Mouse (Mus musculus): Measurements from ENCODE around the gene Asic2. TPM values are rescaled to one million over a fixed set of nuclear protein-coding genes. Genes with fewer than 3 reads are reported as not detected.

The Asic2 gene
- total RNA-seq, 2 experiments from 2014 or later: 0.11 to 0.31 TPM

DNA sequence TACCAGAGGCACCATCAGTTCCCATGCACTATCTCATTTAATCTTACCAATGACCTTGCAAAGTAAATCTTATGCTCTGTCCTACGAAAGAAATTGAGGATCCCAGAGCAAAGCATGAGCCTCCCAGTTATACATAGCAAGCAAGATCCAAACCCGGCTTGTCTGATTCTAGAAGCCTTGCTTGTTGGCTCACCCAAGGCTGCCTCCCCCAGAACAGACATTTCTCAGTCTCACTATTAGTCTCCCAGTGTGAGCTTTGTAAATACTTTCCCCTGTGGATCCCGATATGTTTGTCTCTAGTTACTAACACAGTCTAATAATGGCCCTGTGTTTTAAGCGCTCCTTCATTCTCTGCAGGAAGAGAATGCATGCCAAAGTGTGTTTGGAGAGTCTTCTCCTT lies 446.4 kb downstream of the Asic2 start:
- DNase-seq (ENCODE audit: low spot score): no peak

DNA sequence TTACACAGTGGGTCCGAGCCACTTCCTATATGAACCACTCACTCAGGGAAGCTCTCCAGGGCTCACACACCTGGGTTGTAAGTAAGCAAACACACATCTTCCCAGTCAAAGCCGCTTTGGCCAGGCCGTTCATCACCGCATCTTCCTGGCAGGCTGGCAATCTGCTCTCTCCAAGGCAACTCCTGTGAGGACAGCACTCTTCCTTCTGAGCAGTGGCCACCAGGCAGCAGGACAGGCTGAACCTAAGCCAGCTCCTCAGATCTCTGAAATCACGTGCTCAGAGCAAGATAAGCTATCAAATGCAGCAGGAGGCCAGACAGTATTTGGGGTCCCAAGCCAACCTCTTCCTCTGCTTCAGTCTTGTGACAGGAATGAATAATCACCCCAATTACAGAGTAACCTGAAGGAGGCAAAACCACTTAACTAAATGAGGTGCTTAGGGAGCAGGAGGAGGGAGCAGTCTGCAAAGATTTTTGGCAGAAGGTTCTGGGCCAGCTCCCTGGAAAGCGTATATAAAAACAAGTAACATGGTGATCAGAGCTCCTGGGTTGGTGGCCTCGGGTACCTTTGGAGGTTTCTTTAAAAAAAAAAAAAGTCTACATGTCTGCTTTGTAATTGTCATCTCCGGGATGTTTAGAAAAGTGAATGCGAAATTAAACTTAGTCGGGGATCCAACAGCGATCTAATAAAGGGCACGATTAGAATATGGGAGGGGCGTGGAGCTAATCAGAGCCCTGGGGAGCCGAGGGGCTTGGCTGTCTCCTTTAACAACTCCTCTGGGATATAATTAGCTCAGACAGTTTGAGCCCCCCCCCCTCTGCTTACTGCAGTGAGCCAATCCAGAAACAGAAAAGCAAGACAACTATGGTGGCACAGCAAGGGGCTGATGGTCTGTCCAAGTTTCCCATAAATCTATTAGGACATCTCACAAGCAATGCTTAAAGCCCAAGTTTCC lies 450.0 kb downstream of the Asic2 start:
- DNase-seq (ENCODE audit: low spot score): no peak

DNA sequence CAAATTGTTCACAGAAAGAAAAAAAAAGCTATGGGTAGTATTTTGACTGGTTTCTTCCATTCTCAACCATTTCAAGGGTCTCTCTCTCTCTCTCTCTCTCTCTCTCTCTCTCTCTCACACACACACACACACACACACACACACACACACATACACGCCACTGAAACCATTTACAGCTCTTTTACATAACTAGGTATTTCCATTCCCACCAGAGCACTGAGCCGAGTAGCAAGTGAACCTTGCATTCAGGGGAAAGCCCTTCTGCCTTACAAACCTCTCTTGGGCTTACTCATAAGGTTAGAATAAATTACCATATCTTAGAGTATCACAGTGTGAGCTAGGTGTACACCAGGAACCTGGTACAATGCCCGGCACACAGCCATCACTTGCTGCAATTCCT lies 452.5 kb downstream of the Asic2 start:
- no peak for DNase-seq (ENCODE audit: low spot score)

DNA sequence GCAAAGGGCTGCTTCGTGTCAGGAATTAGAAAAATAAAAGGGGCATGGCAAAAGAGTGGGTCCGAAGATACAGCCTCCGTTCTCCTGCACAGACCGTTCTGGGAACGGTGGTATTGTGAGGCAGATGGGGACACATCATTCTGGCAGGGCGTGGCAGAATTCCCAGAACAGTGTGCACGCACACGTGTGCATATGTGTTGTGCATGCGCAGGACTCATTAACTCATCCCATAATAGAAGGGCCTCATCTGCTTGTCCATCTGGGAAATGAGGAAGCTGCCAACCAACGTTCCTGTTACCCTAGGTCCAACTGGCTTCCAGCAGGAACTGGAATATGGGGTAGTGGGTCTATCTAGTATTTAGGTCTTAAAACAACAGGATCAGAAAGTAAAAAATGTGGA lies 455.8 kb downstream of the Asic2 start:
- no peak for DNase-seq (ENCODE audit: low spot score)

DNA sequence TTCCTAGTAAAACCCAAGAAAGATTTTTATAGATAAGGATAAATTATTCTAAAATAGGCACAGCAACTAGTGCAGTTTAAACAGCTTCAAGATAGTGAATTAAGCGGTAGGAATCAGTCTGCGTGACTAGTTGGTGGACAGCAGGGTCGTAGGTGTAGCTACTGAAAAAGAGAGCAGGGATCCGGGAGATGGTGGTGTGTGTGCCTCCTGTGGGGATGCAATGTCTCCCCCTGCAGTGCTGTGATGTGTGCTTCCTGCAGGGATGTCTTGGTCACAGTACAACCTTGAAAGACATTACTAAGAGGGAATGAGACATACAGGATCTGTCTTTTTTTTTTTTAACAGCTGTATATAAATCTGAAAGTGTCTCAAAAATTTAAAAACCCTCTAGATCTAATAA lies 456.9 kb downstream of the Asic2 start:
- no peak for DNase-seq (ENCODE audit: low spot score)

DNA sequence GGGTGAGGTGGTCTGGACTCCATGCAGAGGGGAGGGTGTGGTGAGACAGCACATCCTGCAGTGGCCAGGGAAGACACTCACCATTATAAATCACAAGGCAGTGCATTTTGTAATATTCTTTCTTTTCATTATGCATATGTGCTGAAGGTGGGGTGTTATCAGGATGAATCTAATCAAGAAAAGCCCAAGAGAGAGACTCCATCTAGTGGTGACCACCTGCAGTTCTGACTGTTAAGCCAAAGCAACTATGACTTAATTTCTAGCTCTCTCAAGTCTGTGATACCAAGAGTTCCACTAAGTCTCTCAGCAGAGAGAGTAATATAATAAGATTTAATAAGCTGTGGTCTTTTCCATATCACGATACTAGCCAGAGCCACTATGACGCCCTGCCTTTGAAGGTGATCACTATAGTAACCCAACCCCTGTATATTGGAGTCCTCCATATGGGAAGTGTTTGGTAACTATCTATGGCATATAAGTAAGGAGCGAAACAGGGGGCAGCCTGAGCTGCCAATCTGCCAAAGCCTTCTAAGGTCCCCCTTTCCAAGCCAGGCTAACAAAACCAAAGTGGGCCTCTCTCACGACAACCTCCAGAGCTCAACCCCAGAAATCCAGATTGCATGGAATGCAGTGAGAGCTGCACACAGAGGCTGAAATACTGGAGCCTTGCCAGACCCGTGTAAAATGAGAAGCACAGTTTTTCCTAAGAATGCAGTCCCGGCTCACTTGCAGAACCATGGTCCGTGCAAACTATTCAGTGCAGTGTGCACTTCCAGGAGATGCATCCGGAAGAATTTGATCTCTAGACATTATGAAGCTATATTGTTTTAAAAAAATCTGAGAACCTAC lies 459.6 kb downstream of the Asic2 start:
- no peak for DNase-seq (ENCODE audit: low spot score)

DNA sequence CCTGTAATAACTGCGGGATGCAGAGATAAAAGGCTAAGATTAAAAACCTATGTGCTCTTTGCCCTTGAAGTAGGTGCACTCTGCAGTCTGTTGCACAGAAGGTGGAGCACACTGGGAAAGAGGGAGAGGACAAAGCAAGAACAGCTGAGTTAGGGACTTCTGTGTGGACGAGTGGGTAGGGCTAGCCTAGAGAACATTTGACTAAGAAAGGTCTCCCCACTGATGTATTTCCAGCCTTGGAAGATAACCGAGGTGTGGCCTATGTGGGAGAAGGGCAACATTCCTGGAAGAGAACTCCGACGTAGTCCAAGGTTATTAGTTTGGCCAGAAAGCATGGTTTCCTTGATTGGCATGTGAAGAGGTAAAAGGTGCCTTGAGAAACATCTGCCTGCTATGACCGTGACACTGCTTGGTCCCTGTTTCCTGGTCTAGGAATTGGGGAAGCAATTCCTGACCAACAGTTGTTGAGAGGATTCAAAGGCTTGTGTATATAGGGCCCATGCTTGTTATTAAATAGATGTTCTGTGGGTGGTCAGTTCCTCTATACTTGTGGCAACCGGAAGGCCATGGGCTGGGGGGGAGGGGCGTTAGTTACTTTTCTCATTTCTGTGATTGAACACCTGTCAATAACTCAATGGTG lies 463.3 kb downstream of the Asic2 start:
- no peak for DNase-seq (ENCODE audit: low spot score)

DNA sequence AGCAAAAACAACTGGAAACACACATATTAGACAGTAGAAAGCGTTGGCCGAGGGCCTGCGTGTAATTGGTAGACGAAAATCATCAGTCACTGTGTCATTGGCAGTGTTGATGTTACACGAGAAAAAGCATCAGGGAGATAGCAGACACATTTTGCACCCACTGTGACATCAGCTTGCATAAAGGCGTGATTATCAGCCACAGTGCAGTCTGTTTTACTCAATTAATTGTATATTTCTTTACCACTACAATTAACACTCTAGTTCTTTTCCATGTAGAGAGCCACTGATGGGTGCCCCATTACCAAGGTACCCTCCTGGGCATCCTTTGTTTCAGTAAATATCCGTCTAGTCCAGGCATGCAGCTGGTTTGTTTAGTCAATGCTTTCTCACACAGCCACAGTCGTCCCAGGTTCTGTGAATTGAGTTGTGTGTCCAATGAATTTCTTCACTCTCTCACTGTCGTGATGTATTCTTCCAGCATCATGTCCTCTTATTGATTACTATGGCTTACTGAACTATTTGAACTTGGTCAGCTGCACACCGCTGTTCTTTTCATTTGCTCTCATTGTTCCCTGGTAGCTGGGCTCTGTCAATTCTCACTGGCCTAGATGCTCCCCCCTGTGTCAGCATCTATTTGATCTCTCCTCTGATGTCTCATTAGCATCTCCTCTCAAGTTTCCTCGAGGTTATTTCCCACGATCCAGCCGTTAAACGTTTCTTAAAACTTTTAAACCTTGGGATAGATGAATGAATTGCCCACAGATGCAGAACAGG lies 466.6 kb downstream of the Asic2 start:
- DNase-seq (ENCODE audit: low spot score): no peak

DNA sequence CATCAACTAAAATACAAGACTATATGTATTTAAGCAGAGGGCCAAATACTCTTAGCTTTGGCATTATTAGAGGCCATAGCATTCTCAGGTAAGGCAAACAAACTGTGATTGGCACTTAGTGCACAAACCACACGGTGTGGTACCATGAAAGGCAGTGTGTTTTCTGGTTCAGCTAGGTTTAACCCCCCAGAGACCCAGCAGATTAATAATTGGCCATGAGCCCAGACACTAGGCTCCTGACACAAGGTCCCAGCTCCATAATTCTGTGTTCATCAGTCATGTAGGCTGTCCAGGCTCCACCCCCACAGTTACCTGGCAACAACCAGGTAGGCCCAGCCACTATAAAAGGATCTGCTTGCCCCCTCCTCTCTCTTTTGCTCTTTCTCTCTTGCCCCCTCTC lies 469.3 kb downstream of the Asic2 start:
- no peak for DNase-seq (ENCODE audit: low spot score)

DNA sequence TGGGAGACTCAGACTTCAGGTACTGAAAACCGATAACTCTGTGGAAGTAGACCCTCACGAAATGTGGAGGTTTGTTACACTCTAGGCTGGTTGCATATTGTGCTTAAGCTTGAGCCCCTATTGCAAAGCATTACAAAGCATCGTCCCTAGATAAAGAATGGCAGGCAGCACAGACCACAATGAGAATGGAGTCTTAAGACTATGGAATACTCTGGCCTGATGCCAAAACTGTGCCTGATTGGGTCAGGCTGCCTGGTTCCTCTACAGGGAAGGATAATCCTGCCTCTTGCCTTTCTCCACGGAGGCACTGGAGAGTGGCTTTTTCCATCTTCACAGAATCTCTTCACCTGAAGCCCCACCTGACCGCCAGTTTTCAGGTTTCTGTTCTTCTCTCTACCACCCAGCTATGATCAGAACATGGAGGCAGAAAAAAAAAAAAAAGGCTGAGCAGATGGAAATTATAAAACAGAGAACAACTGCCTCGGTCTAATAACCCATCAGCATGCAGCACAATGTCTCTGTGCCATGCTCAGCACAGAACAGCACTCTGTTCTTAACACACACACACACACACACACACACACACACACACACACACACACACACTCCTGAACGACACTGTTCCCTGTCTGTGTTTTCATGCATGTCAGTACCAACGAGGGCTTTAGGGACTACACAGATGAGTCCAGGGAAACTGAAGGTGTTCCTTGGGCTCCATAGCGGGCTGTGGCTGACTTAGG lies 470.4 kb downstream of the Asic2 start:
- no peak for DNase-seq (ENCODE audit: low spot score)

DNA sequence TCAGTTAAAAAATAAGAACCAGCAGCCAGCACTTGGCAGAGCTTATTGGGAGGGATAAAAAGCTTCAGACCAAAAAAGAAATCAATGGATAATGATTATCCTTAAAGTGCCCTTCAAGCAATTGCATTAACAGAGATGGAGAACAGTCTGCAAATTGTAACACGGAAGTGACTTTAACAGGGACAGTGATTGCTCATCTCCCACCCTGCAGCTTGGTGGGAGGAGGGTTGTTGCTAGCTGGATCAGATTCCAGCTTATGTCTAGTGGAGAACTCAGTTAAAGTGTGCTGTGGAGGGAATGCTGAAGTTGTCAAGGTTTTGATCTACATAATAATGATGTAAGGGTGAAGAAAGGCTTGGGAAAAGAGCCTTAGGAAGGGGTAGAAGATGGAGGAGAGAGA lies 471.8 kb downstream of the Asic2 start:
- DNase-seq (ENCODE audit: low spot score): no peak

DNA sequence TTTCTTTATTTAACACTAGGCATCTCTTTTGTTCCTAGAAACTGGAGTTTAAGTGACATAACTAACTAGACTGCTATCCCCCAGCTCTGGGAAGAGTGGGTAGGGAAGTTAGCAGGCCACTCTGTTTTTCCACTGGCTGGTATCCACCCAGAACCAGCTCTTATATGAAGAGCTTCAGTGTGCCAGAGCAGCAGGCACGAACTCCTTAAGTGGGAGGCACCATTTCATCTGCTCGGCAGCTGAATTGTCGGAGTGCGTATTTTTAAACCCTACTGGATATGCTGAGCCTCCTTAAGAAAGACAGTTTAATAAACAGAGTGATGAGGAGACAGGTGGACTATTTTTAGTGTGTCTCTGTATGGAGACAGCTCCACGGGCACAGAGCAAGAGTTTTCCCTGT lies 475.9 kb downstream of the Asic2 start:
- no peak for DNase-seq (ENCODE audit: low spot score)

DNA sequence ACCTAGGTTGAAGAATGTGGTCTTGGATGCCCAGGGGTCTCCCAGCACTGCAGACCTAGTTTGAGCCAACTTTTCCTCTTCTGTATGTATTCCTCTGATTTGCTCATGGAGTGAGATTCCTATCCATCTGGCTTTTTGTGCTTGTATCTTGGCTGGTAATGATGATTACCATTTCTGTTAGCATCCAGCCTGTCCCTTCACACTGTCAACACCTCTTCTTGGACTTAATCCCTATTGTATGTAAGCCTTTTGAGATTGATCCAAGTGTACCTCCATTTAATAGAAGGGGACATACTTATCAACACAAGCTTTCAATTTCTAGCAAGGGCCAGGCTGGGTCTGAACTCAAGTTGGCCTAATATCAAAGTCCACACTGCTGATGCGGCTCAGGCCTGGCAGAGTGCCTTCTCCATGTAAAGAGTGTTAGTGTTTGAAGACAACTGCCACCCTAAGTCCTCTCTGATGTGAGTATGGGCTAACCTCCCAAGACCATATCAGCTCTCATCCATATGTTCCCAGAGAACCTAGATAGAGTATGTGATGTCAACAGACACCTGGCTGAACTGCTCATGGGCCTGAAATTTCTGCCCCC lies 479.0 kb downstream of the Asic2 start:
- no peak for DNase-seq (ENCODE audit: low spot score)

DNA sequence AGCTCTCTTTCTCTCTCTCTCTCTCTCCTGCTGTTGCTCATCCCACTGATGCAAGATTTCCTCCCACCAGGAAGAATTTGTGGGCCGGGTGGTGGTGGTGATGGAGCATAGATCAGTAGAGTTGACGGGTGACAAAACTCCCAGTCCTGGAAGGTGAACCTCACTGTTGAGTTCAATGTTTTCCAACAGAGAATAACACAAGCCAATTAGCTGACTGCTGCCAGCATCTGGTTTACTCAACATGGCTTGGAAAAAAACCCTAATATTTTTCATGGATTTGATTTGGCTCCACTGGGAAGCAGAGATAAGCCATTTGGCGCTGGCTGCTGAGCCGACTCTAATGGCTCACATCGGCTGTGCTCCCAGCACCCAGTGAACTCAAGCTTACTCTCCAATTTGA lies 479.6 kb downstream of the Asic2 start:
- DNase-seq (ENCODE audit: low spot score): no peak

DNA sequence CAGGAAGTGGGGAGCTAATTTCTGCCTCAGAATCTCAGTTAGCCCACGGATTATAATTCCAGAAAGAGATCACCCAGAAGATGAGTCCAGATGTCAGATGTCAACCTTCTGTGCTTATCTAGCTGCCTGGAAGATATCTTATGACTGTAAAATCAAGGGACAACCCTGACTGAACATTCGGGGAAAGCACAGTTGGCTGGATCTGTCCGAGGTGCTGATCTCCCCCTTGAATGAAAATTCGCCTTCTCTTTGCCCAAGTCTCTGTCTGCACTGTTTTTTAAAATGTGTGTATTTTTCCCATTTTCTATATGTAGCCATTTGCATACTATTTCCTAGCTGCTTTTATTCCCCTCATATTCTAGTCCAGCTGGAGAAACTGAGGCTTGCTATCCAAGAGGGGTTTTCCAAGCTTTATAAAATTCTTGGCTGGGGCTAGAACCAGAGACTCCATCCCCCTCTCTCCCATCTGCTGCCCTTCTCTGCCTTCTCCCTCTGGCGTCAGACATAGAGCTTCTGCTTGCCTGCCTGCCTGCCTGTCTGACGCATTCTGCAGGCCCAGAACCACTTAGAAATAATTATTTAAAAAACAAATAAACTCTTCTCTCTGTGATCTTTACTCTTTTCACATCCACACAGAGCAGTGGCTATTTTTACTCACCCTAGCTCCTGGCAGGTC lies 481.9 kb downstream of the Asic2 start:
- no peak for DNase-seq (ENCODE audit: low spot score)

DNA sequence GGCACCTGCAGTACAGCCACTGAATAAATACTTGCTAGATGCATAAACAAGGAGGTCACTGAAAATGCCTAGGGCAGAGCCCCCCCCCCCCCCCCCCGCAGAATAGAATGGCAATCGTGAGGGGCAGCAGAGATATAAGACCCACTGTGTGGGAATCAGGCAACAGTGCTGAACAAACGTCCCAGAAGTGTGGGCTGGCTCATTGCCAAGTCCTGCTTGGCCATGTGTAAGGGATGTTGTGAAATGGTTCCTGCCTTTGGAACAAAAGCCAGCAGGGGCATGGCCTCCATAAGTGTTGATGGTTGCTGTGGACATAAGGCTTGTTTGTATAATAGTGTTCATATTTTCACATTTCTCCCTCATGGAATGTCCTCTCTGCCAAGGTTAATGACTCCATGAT lies 487.1 kb downstream of the Asic2 start:
- no peak for DNase-seq (ENCODE audit: low spot score)

DNA sequence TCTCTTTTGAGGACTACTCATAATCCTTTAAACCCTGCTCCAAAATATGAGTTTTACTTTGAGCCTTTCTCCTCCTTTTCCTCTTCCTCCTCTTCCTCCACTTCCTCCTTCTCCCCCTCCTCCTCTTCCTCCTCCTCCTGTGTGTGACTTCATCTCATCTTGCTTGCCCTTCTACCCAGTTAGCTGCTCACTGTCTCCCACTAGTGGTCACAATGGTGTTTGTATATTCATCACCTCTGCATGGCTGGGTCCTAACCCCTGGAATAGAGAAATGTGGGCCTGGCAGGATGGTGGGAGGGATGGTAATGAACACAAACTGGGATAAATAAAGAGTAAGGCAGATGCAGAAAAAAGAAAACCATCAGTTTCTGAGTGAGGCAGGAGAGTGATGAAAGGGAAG lies 492.0 kb downstream of the Asic2 start:
- DNase-seq (ENCODE audit: low spot score): no peak

DNA sequence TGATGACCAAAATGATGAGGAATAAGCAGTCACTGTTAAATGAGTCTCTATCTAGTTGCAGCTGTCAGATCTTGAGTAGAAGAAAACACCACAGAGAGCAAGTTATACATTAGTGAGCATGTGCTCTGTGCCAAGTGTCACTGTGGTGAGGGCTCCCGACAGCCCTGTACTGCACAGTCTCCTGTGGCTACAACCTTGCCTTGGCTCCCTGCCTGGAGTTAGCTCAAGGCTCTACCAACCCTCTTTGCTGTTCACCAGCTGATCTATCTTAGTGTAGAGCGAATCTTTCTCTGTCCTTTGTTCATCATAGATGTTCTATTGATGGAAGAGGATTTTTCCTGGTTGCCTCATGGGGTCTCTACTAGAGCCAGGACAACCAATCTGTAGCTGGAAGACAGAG lies 494.1 kb downstream of the Asic2 start:
- DNase-seq (ENCODE audit: low spot score): no peak

DNA sequence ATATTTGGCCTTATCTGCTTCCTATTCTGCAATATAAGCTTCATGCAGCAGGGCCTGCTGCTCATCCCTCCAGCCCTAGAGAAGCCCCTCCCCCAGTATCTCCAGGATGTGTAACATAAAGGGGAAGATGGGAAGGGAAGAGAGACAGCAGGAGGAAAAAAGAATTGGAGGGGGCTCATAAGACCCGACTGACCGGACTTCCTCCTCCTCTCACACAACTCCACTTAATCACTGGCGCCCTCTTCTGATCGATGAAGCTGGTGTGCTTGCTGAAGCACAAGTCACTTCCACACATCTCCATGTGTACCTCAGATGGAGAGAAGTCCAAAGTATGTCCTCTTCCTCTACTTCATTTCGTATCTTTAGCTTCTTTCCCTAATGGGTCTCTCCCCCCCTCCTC lies 506.1 kb downstream of the Asic2 start:
- DNase-seq (ENCODE audit: low spot score): peak; percentile 7

DNA sequence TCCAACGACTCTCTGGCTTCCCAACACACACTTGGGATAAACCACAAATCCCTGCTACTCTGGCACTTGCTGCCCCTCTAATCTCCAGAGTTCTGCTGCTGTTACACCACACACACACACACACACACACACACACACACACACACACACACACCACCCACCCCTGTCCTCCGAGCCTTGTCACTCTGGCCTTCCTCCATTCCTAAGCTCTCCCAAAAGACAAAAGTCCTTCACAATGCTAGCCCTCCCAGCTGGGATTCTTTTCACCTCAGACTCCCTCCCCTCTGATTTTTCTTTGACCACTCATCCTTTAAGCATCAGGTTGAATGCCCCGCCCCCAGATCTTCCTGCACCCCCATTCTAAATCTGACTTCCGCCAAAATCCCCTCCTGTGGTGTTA lies 506.5 kb downstream of the Asic2 start:
- no peak for DNase-seq (ENCODE audit: low spot score)
